Mouse (Mus musculus) thymus, adult 2 months (tissue): Measurements from ENCODE around the gene H2-Oa.

ENCODE experiments used
- CTCF ChIP-seq: fragments of 200-500 bp; IDR thresholded peaks from 2 replicates; pipeline ENCODE4 v1.5.1; 2012; ENCODE audit warnings: mild to moderate bottlenecking, control low read depth, low read length, moderate library complexity, borderline replicate concordance; ENCODE audit not compliant: control insufficient read depth, poor library complexity, insufficient read depth; ENCODE audit errors: extremely low read depth
- POLR2A ChIP-seq: fragments of 200-500 bp; IDR thresholded peaks from 2 replicates; pipeline ENCODE4 v1.6.1; 2012; ENCODE audit warnings: mild to moderate bottlenecking, low read length, control low read depth, moderate library complexity; ENCODE audit not compliant: control insufficient read depth, poor library complexity, insufficient read depth; ENCODE audit errors: extremely low read depth

- TF ChIP-seq CTCF (no peak), POLR2A (no peak)
Measured at GRCm38 (mm10) chr17:34123518-34123917, 31.4 kb downstream of the H2-Oa start.
